Mouse (Mus musculus): Measurements from ENCODE around the gene Fkrp.

Gene Fkrp

DNA sequence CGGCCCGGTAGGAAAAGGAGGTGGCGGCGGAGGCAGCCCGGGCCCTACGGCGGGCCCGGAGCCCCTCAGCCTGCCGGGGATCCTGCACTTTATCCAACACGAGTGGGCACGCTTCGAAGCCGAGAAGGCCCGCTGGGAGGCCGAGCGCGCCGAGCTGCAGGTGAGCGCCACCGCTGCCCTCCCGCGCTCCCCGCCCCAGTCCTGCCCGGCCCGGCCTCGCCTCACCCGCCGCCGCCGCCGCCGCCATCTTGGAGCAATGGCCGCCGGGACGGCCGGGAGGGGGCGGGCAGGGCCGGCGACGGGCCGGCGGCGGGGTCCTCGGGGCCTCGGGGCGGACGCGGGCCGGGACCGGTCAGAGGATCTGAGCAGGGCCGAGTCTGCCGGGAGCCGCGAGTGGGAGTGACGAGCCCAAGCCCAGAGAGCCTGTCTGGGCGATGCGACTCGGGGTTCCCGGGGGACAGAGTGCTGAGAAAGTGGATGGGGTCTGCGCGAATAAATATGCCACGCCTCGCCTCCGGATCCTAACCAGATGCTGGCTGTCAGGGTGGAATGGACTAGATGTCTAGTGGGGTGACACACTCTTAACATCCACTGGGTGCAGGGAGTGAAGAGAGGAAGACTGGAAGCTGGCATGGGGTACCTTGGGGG is at the start of gene Fkrp:
TSS of gene Fkrp (minus strand) at position 258 of the 648 bp plus-strand sequence.
- peak; percentile 3; the same call in 1 of the 2 replicates for ATAC-seq (ENCODE audit: low TSS enrichment)

DNA sequence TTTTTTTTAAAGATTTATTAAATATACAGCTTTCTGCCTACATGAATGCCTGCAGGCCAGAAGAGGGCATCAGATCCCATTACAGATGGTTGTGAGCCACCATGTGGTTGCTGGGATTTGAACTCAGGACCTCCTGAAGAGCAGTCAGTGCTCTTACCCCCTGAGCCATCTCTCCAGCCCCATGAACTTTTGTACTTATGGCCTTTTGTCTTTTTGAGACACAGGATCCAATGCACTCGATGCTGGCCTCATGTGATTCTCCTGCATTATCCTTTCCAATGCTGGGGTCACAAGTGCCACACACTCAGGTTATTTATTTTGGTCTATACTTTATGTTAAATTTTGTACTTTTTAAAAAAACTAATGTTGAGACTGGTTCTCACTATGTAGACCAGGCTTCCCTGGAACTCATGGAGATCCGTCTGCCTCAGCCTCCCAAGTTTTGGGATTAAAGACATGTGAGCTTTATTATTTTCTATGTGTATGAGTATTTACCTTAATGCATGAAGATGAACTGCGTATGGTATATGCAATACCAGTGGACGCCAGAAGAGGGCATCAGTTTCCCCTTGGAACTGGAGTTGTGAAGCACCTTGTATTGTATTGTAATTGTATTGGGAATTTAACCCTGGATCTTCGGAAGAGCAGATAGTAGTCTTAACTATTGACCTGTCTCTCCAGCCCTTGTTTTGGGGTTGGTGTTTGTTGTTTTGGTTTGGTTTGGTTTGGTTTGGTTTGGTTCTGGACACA is 43.5 kb upstream of the Fkrp start:
- ATAC-seq (ENCODE audit: low TSS enrichment), result no peak

DNA sequence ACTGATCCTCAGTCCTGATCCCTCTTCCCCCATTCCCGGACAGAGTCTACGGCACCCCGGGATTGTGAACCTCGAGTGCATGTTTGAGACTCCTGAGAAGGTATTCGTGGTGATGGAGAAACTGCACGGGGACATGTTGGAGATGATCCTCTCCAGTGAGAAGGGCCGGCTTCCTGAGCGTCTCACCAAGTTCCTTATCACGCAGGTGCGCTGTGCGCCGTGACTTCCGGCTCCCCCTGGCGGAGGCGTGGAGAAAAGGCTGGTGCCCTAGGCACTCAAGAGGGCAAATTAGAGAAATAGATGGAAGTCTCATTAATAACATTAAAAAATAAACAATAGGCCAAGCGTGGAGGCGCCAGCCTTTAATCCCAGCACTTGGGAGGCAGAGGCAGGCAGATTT is 41.8 kb upstream of the Fkrp start:
- 0 out of 2 replicates have a peak, but pooled peaks have one; percentile 29 for ATAC-seq (ENCODE audit: low TSS enrichment)

DNA sequence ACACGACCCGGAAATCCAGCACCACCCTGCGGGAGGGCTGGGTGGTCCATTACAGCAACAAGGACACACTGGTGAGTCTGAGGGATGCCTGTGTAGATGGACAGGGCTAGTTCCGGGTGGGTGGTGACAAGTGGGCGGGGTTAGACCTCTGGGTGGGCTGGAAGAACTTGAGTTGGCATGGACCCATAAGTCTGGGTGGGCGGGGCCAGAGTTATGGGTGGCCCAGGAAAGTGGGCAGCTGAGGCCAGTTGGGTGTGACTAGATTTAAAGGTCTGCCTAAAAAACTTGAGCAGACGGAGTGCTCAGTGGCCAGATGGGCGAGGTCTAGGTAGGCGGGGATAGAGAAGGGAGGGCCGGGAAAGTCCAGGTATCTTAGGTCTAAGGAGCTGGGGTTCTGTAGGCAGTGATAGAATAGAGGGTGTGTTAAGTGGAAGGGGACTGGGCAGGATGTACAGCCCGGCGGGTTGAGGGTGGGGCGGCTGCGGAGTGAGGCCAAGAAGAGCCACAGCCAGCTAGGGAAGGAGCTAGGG is 36.8 kb upstream of the Fkrp start:
- peak; percentile 38; the same call in 1 of the 2 replicates for ATAC-seq (ENCODE audit: low TSS enrichment)

DNA sequence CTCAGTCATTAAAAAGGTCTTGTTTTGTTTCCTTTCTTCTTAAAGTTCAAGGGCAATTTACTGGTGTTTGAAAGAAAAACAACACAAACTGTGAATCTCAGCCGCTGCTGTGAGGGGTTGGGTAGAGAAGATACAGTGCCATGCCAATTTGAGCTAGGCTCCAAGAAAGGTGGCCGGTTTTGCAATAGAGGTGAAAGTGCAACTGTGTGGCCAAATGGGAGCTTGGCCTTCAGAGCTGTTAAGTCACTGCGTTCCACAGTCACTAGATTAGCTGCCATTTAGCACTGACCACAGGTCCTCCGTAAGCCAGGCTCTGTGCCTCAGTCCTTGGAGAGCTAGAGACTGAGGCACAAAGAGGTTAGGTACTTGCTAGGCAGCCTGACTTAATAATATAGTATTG is 35.1 kb upstream of the Fkrp start:
- no peak for ATAC-seq (ENCODE audit: low TSS enrichment)

DNA sequence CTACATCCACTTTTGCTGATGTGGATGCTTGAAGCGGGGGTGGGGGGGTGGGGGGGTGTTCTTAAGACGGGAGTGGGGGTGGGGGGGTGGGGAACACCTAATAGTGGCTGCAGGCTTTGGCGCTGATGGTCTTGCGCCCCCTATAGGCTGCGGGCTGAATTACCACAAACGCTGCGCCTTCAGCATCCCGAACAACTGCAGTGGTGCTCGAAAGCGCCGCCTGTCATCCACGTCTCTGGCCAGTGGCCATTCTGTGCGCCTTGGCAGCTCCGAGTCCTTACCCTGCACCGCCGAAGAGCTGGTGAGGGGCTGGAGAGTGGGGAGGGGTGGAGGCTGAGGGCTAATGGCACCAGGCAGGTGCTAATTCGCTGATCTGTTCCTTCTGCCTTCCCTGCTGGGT is 32.0 kb upstream of the Fkrp start:
- 0 out of 2 replicates have a peak, but pooled peaks have one; percentile 36 for ATAC-seq (ENCODE audit: low TSS enrichment)

DNA sequence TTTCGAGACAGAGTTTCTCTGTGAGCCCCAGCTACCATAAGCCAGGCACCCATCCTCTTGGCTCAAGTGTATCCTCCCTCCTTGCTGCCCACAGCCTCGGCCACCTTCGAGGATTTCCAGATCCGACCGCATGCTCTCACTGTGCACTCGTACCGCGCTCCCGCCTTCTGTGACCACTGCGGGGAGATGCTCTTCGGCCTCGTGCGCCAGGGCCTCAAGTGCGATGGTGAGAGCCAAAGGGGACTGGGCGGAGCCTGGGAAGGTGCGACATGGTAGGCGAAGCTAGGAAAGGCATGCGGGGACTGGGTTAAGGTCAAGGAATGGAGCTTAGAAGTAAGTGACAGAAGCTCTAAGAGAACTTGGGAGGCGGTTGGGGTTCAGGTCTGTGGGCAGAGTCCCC is 31.0 kb upstream of the Fkrp start:
- no peak for ATAC-seq (ENCODE audit: low TSS enrichment)

DNA sequence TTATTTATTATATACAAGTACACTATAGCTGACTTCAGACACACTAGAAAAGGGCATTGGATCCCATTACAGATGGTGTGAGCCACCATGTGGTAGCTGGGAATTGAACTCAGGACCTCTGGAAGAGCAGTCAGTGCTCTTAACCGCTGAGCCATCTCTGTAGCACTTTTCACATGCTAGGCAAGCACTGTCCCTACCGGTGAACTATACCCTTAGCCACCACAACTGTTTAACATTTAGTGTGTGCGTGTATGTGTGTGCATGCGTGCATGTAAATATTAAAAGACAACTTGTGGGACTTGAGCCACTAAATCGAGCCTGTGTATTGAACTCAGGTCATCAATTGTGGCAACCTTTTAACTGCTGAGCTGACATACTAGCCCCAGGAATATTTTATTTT is 30.2 kb upstream of the Fkrp start:
- ATAC-seq (ENCODE audit: low TSS enrichment), result no peak

DNA sequence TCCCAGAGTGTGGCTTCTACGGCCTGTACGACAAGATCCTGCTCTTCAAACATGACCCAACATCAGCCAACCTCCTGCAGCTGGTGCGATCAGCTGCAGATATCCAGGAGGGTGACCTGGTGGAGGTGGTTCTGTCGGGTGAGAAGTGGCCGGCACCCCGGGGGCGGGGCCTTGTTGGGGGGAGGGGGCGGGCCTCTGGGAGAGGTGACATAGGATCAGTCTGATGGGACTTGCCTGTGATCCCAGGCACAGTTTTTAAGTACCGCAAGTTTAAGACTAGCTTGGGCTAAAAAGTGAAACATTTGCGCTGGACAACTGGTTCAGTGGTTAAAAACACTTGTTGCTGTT is 29.3 kb upstream of the Fkrp start:
- ATAC-seq (ENCODE audit: low TSS enrichment), result no peak

DNA sequence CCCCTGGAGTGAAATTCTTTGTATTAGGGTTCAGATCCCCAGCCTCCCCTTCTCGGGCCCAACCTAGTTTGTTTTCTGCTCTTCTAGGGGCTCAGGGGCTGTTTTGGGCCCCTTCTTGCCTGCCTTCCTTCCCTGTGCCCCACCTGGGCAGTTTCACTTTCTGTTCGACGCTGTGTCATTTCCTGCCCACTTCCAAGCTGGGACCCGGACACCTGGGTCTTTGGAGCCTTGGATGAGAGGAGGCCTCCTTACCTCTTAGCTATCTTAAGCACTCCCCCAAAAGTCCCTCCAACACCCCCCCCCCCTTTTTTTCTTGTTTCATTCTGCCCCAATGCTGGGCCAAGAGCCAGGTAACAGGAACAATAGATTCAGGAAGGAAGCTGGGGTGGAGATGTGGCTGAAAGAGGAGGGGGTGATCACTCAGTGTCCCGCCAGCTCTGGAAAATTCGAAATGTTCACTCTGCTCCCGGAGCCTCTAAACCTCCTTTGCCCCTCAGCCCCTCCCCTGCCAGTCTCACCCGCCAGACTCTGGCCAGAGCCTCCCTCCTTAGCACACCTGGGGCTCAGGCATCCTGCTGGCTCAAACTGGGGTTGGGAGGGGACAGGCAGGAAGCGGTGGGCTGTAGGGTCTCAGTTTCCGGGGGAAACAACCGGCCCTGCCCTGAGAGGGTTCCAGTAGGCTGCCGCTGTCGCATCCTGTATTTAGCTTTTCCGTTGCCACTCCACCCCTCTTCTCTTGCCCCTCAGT is 28.7 kb upstream of the Fkrp start:
- no peak for ATAC-seq (ENCODE audit: low TSS enrichment)

DNA sequence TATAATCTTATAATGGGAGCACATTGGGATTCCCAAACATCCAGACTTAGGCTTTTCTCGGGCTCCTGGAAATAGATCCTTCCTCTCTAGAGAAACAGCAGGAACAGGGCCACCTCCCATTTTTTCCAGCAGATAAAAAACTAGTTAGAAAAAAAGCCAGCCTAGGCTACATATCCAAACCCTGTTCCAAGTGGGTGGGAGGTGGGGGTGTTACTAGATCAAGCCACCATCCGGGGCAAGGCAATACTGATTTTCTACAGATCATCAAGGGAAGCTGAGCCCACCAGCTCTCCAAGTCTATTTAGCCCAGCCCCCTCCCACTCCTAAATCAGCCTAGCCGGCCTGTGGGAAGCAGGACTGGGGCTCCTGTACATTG is 28.2 kb upstream of the Fkrp start:
- ATAC-seq (ENCODE audit: low TSS enrichment), result 0 out of 2 replicates have a peak, but pooled peaks have one; percentile 14

DNA sequence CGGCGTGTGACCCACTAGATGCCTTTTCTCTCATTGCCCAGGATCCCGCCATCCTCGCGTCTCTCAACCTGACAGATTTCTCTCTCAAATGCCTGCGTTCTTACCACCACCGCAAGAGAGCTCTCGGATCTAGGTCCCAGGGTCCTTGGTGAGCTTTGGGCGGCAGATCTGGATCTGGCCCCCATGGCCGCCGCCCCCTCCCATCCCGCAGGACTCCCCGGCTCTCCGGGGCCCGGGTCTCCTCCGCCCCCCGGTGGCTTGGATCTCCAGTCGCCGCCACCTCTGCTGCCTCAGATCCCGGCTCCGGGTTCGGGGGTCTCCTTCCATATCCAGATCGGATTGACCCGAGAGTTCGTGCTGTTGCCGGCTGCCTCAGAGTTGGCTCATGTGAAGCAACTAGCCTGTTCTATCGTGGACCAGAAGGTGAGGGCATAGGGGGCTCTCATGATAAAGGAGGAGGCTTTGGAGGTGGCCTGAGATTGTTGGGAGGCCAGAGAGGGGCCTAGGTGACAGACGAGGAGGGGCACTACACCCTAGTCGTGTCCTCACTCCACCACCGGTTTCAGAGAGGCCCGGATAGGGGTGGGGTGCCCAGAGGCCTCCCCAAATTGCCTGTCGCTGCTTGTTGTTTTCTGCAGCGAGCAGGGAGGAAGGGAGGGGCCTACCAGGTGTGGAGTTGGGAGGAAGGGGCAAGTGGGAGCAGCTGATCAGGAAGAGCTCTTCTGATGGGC is 27.1 kb upstream of the Fkrp start:
- ATAC-seq (ENCODE audit: low TSS enrichment), result no peak

DNA sequence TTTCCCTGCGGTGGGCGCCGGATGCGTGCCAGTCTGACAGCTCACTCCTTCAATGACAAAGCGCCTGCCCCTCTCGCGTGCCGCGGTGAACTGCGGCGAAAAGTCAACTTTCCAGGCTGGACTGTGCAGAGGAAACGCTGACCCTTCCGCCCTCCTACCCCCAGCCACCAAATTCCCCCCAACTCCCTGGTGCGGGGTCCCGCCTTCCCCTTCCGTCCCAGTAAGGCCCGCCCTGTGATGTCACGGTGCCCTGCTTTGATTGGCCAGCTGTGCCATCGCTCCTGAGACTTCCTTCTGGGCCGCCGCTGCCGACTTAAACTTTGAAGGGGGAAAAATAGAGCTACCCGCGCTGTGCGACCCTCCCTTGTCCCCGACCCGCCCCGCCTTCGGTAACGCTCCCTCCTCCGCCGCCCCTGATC is 26.1 kb upstream of the Fkrp start, which contains the start of gene Prkd2:
TSS of gene Prkd2 (plus strand) at position 258 of the 419 bp plus-strand sequence.
- ATAC-seq (ENCODE audit: low TSS enrichment), result peak; percentile 78

DNA sequence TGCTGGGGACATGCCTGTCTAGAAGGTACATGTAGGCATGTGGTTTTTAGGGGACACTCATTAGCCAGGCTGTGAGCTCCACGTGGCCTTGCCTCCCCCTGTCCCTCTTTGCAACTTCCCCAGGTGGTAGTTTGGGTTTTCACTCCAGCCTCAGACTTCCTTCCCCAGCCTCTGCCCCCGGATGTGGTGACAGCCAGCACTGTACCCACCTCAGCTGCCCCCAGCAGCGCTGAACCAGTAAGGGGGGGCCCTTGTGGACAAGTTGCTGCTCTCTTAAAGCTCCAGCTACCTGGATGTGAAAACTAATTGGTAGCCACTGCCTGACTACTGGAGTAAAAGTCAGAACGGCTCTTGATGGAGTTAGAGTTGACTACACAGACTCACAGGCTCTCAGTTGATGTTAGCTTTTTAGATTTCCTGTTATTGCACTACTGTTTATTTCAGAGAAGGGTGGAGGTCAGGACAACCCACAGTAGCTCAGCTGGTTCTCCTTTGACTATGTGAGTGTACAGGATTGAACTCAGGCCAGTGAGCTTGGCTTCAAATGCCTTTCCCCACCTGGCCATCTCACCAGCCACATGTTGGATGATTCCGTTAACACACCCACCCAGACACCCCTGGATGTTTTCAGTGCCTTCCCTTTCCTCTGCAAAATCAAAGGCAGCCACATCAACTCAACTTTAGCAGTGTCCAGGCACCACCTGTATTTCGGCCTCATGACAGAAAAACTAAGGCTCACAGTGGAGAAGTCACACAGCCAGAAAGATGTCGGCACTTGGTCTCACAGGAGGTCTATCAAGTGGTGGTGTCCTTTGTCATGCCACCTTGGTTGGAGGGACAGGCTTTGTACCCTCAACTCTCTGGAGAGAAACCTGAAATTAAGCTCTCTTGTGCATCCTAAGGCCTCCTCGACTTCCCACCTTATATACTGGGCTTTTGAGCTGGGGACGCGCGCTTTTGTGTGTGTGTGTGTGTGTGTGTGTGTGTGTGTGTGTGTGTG is 25.3 kb upstream of the Fkrp start:
- no peak for ATAC-seq (ENCODE audit: low TSS enrichment)

DNA sequence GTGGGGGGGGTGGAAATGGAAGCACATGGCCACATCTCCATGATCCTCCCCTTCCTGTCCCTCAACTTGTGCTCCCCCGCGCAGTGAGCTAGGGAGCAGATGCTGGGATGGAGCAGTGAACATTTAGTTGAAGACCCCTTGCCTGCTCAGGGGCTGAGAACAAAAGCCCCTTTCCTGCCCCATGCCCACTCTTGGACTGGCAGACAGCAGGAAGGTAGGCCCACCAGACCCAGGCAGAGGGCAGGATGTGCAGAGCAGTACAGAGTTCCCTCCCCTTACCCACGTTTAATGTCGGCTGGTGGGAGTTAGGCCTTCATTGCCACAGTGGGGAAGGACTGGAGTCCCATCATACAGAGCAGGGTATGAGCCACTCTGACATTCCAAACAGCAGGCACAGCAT is 24.5 kb upstream of the Fkrp start:
- no peak for ATAC-seq (ENCODE audit: low TSS enrichment)

DNA sequence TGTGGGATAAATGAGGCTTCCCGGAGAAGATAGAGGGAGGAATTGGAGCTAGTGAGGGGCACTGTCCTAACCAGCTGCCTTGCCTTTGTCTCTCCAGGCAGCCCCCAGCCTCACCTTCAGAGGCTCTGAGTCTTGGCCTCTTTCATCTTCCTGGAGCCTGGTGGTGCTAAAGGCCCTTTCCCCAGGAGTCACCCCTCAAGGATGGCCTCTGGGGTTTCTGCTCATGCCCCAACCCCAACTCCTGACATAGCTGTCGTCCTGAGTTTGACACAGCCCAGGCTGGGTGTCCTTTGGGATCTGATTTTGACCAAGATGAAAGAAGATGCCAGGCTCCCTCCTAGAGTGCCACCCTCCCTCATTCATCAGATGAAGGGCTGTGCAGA is 23.6 kb upstream of the Fkrp start:
- no peak for ATAC-seq (ENCODE audit: low TSS enrichment)

DNA sequence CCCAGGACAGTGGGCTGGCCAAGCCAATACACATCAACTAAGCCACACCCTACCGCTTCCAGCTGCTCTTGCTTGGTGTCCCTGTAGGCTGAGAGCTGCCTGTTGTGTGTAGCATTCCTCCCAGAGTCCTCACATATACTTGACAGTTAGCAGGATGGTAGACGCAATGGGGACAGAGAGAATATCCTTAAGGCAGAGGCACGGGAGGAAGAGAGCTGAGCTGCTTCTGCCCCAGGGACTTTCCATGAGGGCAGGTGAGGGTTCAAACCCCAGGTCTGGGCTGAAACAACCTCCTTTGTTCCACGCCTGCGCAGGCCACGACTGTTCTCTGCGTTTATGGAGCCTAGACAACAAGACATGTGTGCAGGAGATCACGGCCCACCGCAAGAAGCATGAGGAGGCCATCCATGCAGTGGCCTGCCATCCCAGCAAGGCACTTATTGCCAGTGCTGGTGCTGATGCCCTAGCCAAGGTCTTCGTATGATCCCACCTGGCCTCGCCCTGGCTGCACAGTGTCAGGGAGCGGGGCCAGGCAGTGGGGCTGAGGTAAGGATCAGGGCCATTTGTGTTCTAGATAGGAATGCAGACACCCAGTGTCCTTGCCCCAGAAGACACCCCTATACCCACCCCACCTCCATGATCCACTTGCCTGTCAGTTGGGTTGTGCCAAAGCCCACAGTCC is 23.0 kb upstream of the Fkrp start:
- no peak for ATAC-seq (ENCODE audit: low TSS enrichment)

DNA sequence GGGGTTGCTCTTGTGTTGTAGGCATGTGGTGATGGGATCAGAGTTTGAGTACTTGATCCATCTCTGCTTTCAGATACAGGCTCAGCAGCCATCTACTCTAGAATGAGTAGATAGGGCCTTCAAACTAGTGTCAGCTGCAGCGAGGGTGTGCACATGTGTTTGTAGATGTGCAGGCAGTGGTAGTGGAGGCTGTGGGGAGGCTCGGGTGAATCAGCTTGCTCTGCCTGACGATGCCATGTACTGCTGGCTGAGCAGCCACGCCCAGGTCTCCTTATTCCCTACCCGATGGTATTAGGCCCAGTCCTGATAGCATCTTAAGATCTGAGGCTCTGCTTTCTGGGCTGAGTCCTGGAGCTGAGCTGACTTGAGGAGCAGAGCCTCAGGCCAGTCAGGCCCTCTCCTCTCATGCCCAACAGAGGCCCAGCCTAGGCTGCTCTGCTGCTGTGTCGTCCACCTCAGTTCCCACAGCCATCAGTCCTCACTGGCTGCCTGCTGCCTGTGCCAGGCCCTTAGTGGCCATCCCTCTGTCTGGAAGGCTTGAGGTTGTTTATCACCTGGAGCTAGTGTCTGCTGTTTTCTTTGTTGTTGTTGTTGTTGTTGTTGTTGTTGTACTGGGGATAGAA is 22.4 kb upstream of the Fkrp start:
- no peak for ATAC-seq (ENCODE audit: low TSS enrichment)
